Mouse (Mus musculus) embryonic facial prominence, embryonic 11.5 days (tissue): ENCODE data around the gene Snd1. TPM values are rescaled to one million over a fixed set of nuclear protein-coding genes. Genes with fewer than 3 reads are reported as not detected.

Experiments used
- ATAC-seq: fragments of 200-750 bp; cut with Nextera tagmentation; replicated peaks from 2 replicates; pipeline ENCODE4 v1.8.0; 2017; ENCODE audit warnings: low read depth; ENCODE audit not compliant: insufficient number of reproducible peaks, low FRiP score, low TSS enrichment
- DNase-seq: peaks from one replicate; pipeline ENCODE4 v3.0.0-alpha.2; 2015; ENCODE audit warnings: low spot score
- H3K27ac ChIP-seq: fragments of 300-500 bp; sonication (generic); replicated peaks from 2 replicates; pipeline ENCODE4 v1.5.1; 2014; ENCODE audit warnings: mild to moderate bottlenecking, low read depth, low read length, control low read depth
- H3K27me3 ChIP-seq: fragments of 300-500 bp; sonication (generic); 2 replicates; pipeline ENCODE4 v1.6.1; 2014; ENCODE audit warnings: mild to moderate bottlenecking, low read length, moderate library complexity, mixed read lengths; ENCODE audit not compliant: control insufficient read depth, insufficient read depth
- H3K36me3 ChIP-seq: fragments of 300-500 bp; sonication (generic); replicated peaks from 2 replicates; pipeline ENCODE4 v1.6.1; 2014; ENCODE audit warnings: low read depth, mild to moderate bottlenecking, low read length, moderate library complexity, mixed read lengths; ENCODE audit not compliant: control insufficient read depth, insufficient read depth
- H3K4me1 ChIP-seq: fragments of 300-500 bp; sonication (generic); 2 replicates; pipeline ENCODE4 v1.6.1; 2014; ENCODE audit warnings: low read length, mixed read lengths; ENCODE audit not compliant: control insufficient read depth, insufficient read depth
- H3K4me2 ChIP-seq: fragments of 300-500 bp; sonication (generic); 2 replicates; pipeline ENCODE4 v1.6.1; 2014; ENCODE audit warnings: low read depth, mild to moderate bottlenecking, control low read depth, low read length, moderate library complexity
- H3K4me3 ChIP-seq: fragments of 300-500 bp; sonication (generic); 2 replicates; pipeline ENCODE4 v1.5.1; 2014; ENCODE audit warnings: low read depth, low read length, control low read depth
- H3K9ac ChIP-seq: fragments of 300-500 bp; sonication (generic); replicated peaks from 2 replicates; pipeline ENCODE4 v1.6.1; 2014; ENCODE audit warnings: mild to moderate bottlenecking, control low read depth, low read length
- H3K9me3 ChIP-seq: fragments of 300-500 bp; sonication (generic); replicated peaks from 2 replicates; pipeline ENCODE4 v1.6.1; 2016; ENCODE audit warnings: mild to moderate bottlenecking, low read length, inconsistent platforms, mixed read lengths; ENCODE audit not compliant: control insufficient read depth
- WGBS: fragments of 180-500 bp; shearing (Covaris S2); extraction: QIAGEN DNeasy Blood & Tissue Kit; methylation state at CpG from one replicate; pipeline ENCODE4 v1.1.7; 2014; 5-methylcytosine and 5-hydroxymethylcytosine counted together
- polyA plus RNA-seq: library from polyadenylated mRNA; unstranded; fragments of >200 nt; fragmentation: Nextera tagmentation; extraction: Ambion mirVana; gene quantifications from 2 replicates; pipeline ENCODE4 v1.2.1, GENCODE M21; 2014

Snd1 gene
- polyA plus RNA-seq, 1 experiment from 2014 or later, result 92.6 TPM

GRCm38 (mm10) chr6:28856789-28857188 is 381.9 kb downstream of the Snd1 start:
- Histone ChIP-seq H3K9me3 (no peaks in the 10 kb centered on the region), H3K27ac (no peak overlapping the region), H3K9ac (no peak overlapping the region), H3K4me3 (no peak overlapping the region), H3K4me2 (no peak overlapping the region), H3K36me3 (no peaks in the 10 kb centered on the region), H3K4me1 (peaks cover 7% of the 10 kb centered on the region; the same call in 1 of the 2 replicates), H3K27me3 (no peaks in the 10 kb centered on the region)
- ATAC-seq (no peak), DNase-seq (no peak)
- 75% methylated on average over 4 of the region's 4 CpGs for WGBS

- 73% methylated on average over 2 of the region's 2 CpGs for WGBS
- no peaks in the 10 kb centered on the region for H3K9me3 ChIP-seq
- DNase-seq (no peak), ATAC-seq (no peak)
- peaks cover 7% of the 10 kb centered on the region; the same call in 1 of the 2 replicates for H3K4me1 ChIP-seq
- H3K27ac ChIP-seq, result no peak overlapping the region
- H3K9ac ChIP-seq, result no peak overlapping the region
- no peak overlapping the region for H3K4me3 ChIP-seq
- H3K36me3 ChIP-seq, result no peaks in the 10 kb centered on the region
- H3K27me3 ChIP-seq, result no peaks in the 10 kb centered on the region
- no peak overlapping the region for H3K4me2 ChIP-seq
Measured at GRCm38 (mm10) chr6:28857198-28858180, 382.6 kb downstream of the Snd1 start.

DNA sequence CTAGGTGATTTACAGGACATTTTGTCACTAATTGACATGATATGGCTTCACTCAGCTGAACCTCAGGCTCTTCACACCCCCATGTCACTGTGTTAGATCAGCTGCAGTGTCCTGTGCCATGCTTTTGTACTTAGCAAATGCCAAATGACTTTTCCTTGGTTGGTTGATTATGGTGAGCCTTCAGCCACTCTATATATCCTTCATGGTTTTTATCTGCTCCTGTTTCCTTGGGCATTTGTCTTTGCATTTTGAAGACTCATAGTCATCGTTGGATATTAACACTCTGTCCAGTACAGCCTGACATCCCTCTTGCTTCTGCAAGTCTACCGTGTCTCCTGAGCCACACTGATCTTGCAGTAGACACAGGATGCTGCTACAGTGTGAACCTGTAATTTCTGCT is 384.2 kb downstream of the Snd1 start:
- ATAC-seq (no peak), DNase-seq (no peak)
- Histone ChIP-seq H3K9ac (no peak overlapping the region), H3K4me1 (peaks cover 4% of the 10 kb centered on the region; the same call in 1 of the 2 replicates), H3K9me3 (no peaks in the 10 kb centered on the region), H3K27ac (no peak overlapping the region), H3K36me3 (no peaks in the 10 kb centered on the region), H3K27me3 (no peaks in the 10 kb centered on the region), H3K4me2 (no peak overlapping the region), H3K4me3 (no peak overlapping the region)
- WGBS, result 87% methylated on average over 2 of the region's 2 CpGs

DNA sequence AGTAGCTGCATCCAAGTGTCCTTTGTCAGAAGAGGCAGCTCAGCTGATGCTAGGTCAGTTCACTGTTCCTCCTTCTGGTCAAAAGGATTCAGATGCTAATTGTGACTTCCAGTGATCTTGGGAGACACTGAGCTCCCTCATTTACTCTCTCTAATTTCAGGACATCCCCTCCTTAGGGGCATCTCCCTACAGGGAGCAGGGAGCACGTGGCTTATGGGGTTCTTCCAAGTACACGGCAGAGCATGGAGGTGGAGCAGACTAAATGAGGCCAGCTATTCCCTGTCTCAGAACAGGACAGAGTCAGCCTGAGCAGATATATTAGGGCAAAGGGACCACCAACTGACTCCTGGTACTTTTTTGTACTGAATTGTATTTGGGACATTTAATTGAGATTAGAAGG is 385.5 kb downstream of the Snd1 start:
- Histone ChIP-seq H3K27me3 (no peaks in the 10 kb centered on the region), H3K4me2 (no peak overlapping the region), H3K9me3 (no peaks in the 10 kb centered on the region), H3K9ac (no peak overlapping the region), H3K27ac (no peak overlapping the region), H3K4me1 (peaks cover 1% of the 10 kb centered on the region; the same call in 1 of the 2 replicates), H3K4me3 (no peak overlapping the region), H3K36me3 (no peaks in the 10 kb centered on the region)
- DNase-seq, result no peak
- ATAC-seq, result no peak
- 52% methylated on average over 2 of the region's 2 CpGs for WGBS

GRCm38 (mm10) chr6:28860922-28861321 is 386.0 kb downstream of the Snd1 start:
- ATAC-seq (0 out of 2 replicates have a peak, but pooled peaks have one; percentile 4), DNase-seq (no peak)
- no peak overlapping the region for H3K4me2 ChIP-seq

DNA sequence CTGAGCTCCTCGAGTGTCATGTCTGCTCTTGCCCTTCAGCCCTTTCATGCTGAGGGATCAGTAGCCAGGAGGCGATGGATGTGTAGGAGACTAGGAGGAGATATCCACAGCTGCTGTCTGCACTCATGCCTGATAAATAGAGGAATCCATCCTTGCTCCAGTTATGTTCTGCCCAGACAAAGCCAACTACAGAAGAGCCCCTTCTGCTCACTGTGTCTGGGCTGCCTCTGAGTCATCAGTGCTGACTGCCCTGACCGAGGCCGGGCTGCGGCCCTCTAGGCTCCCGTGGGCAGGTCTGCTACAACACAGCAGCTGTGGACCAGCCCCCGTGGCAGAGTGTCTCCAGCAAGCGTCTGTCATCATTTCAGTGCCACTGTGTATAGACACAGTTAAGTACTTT is 387.4 kb downstream of the Snd1 start:
- 67% methylated on average over 8 of the region's 8 CpGs for WGBS
- no peak overlapping the region for H3K4me2 ChIP-seq
- no peak for DNase-seq
- no peak overlapping the region for H3K27ac ChIP-seq
- no peaks in the 10 kb centered on the region for H3K27me3 ChIP-seq
- H3K9me3 ChIP-seq, result no peaks in the 10 kb centered on the region
- H3K4me3 ChIP-seq, result no peak overlapping the region
- no peak overlapping the region for H3K9ac ChIP-seq
- ATAC-seq, result no peak
- no peaks in the 10 kb centered on the region for H3K4me1 ChIP-seq
- H3K36me3 ChIP-seq, result no peaks in the 10 kb centered on the region

More at GRCm38 (mm10) chr6:28860922-28861321, 386.0 kb downstream of the Snd1 start:
- Histone ChIP-seq H3K9me3 (no peaks in the 10 kb centered on the region), H3K27me3 (no peaks in the 10 kb centered on the region), H3K4me3 (no peak overlapping the region), H3K4me1 (no peaks in the 10 kb centered on the region), H3K27ac (no peak overlapping the region), H3K36me3 (no peaks in the 10 kb centered on the region), H3K9ac (no peak overlapping the region)
- 19% methylated on average over 2 of the region's 2 CpGs for WGBS

GRCm38 (mm10) chr6:28864684-28865083 is 389.7 kb downstream of the Snd1 start:
- Histone ChIP-seq H3K9ac (no peak overlapping the region), H3K4me1 (no peaks in the 10 kb centered on the region), H3K9me3 (no peaks in the 10 kb centered on the region), H3K27me3 (no peaks in the 10 kb centered on the region), H3K27ac (no peak overlapping the region), H3K4me3 (no peak overlapping the region), H3K36me3 (no peaks in the 10 kb centered on the region), H3K4me2 (no peak overlapping the region)
- ATAC-seq (no peak), DNase-seq (no peak)
- WGBS, result 39% methylated on average over 5 of the region's 5 CpGs

DNA sequence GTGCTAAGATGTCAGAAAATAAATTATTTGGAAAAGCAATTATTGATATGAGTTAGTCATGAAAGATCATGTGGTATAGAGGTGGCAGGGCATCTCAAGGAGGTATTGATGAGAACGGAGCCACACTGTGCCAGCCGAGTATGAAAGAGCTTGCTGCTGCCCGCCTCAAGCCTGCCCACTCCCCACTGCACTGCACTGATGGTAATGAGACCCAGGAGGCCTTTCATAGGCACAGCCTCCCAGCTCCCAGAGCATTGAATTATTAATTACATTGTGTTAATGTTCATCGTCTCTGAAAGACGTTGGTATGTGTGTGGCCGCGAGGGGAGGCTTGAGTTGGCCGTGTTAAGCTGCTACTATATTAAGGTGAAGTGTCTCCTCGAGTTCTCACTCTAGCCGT is 390.2 kb downstream of the Snd1 start:
- H3K36me3 ChIP-seq, result no peaks in the 10 kb centered on the region
- no peak overlapping the region for H3K4me3 ChIP-seq
- H3K4me2 ChIP-seq, result no peak overlapping the region
- DNase-seq (no peak), ATAC-seq (no peak)
- H3K27me3 ChIP-seq, result no peaks in the 10 kb centered on the region
- H3K27ac ChIP-seq, result no peak overlapping the region
- no peak overlapping the region for H3K9ac ChIP-seq
- H3K9me3 ChIP-seq, result no peaks in the 10 kb centered on the region
- 80% methylated on average over 10 of the region's 10 CpGs for WGBS
- no peaks in the 10 kb centered on the region for H3K4me1 ChIP-seq
